Mouse (Mus musculus) testis, adult 2 months (tissue): ENCODE data around the gene Galnt7.

Experiments
- CTCF ChIP-seq: fragments of 200-500 bp; IDR thresholded peaks from 2 replicates; pipeline ENCODE4 v1.5.1; 2012; ENCODE audit warnings: low read depth, mild to moderate bottlenecking, inconsistent platforms, low read length, moderate library complexity; ENCODE audit not compliant: control insufficient read depth, insufficient read depth, insufficient replicate concordance
- POLR2A ChIP-seq: fragments of 200-500 bp; IDR thresholded peaks from 2 replicates; pipeline ENCODE4 v1.6.1; 2012; ENCODE audit warnings: low read depth, mild to moderate bottlenecking, inconsistent platforms, low read length, moderate library complexity; ENCODE audit not compliant: control insufficient read depth

- TF ChIP-seq POLR2A = no peak
- no peak for TF ChIP-seq CTCF
Observed at GRCm38 (mm10) chr8:57590015-57590414, 62.8 kb downstream of the Galnt7 start.
